Mouse (Mus musculus) lung, embryonic 14.5 days (tissue): Measurements from ENCODE around the gene Slc6a17. TPM values are rescaled to one million over a fixed set of nuclear protein-coding genes. Genes with fewer than 3 reads are reported as not detected.

Experiments used
- ATAC-seq: fragments of 200-750 bp; cut with Nextera tagmentation; 2 replicates; pipeline ENCODE4 v1.8.0; 2017; ENCODE audit warnings: mild to moderate bottlenecking, moderate TSS enrichment, moderate library complexity; ENCODE audit not compliant: insufficient read depth
- DNase-seq: peaks from one replicate; pipeline ENCODE4 v3.0.0-alpha.2; 2015
- H3K27ac ChIP-seq: fragments of 300-500 bp; sonication (generic); 2 replicates; pipeline ENCODE4 v1.5.1; 2014; ENCODE audit warnings: low read depth, mild to moderate bottlenecking, moderate library complexity
- H3K27me3 ChIP-seq: fragments of 300-500 bp; sonication (generic); 2 replicates; pipeline ENCODE4 v1.6.1; 2014; ENCODE audit warnings: low read length, control low read depth; ENCODE audit not compliant: insufficient read depth
- H3K36me3 ChIP-seq: fragments of 300-500 bp; sonication (generic); 2 replicates; pipeline ENCODE4 v1.6.1; 2014; ENCODE audit warnings: control low read depth; ENCODE audit not compliant: insufficient read depth
- H3K4me1 ChIP-seq: fragments of 300-500 bp; sonication (generic); 2 replicates; pipeline ENCODE4 v1.6.1; 2014; ENCODE audit warnings: antibody characterized with exemption, control low read depth; ENCODE audit not compliant: insufficient read depth
- H3K4me2 ChIP-seq: fragments of 300-500 bp; sonication (generic); 2 replicates; pipeline ENCODE4 v1.6.1; 2014; ENCODE audit warnings: mild to moderate bottlenecking
- H3K4me3 ChIP-seq: fragments of 300-500 bp; sonication (generic); 2 replicates; pipeline ENCODE4 v1.5.1; 2014; ENCODE audit warnings: low read depth, low read length
- H3K9ac ChIP-seq: fragments of 300-500 bp; sonication (generic); 2 replicates; pipeline ENCODE4 v1.6.1; 2014
- H3K9me3 ChIP-seq: fragments of 300-500 bp; sonication (generic); 2 replicates; pipeline ENCODE4 v1.6.1; 2016; ENCODE audit warnings: low read depth, low read length, control low read depth
- CTCF ChIP-seq: IDR thresholded peaks from 2 replicates; pipeline ENCODE4 v1.5.1; 2016; ENCODE audit warnings: antibody characterized with exemption, low read depth
- WGBS: fragments of 180-500 bp; shearing (Covaris S2); extraction: QIAGEN DNeasy Blood & Tissue Kit; methylation state at CpG from one replicate; pipeline ENCODE4 v1.1.7; 2014; 5-methylcytosine and 5-hydroxymethylcytosine counted together
- polyA plus RNA-seq: library from polyadenylated mRNA; unstranded; fragments of >200 nt; fragmentation: Nextera tagmentation; extraction: Ambion mirVana; gene quantifications from 2 replicates; pipeline ENCODE4 v1.2.1, GENCODE M21; 2014

The Slc6a17 gene
- polyA plus RNA-seq, 1 experiment from 2014 or later = 4.2 TPM

GRCm38 (mm10) chr3:107469059-107469458 is 48.8 kb downstream of the Slc6a17 start:
- H3K4me2 ChIP-seq = no peak overlapping the region
- no peak overlapping the region for H3K4me3 ChIP-seq
- H3K27me3 ChIP-seq = peaks cover 11% of the 10 kb centered on the region
- DNase-seq (no peak), ATAC-seq (no peak)
- no peaks in the 10 kb centered on the region for H3K9me3 ChIP-seq
- 72% methylated on average over 4 of the region's 4 CpGs for WGBS
- no peak overlapping the region for H3K27ac ChIP-seq
- no peak for TF ChIP-seq CTCF
- no peak overlapping the region for H3K9ac ChIP-seq
- no peaks in the 10 kb centered on the region for H3K4me1 ChIP-seq
- no peaks in the 10 kb centered on the region for H3K36me3 ChIP-seq

GRCm38 (mm10) chr3:107468106-107468505 is 49.7 kb downstream of the Slc6a17 start:
- no peak for TF ChIP-seq CTCF
- Histone ChIP-seq H3K27me3 (peaks cover 19% of the 10 kb centered on the region), H3K4me3 (no peak overlapping the region), H3K4me2 (no peak overlapping the region), H3K4me1 (no peaks in the 10 kb centered on the region), H3K9ac (no peak overlapping the region), H3K36me3 (no peaks in the 10 kb centered on the region), H3K9me3 (no peaks in the 10 kb centered on the region), H3K27ac (no peak overlapping the region)
- 86% methylated on average over 11 of the region's 11 CpGs for WGBS
- DNase-seq (no peak), ATAC-seq (no peak)

GRCm38 (mm10) chr3:107466577-107466976 is 51.2 kb downstream of the Slc6a17 start:
- 7% methylated on average over 6 of the region's 6 CpGs for WGBS
- Histone ChIP-seq H3K4me2 (no peak overlapping the region), H3K27ac (no peak overlapping the region), H3K36me3 (no peaks in the 10 kb centered on the region), H3K27me3 (peaks cover 32% of the 10 kb centered on the region), H3K4me1 (no peaks in the 10 kb centered on the region), H3K9me3 (no peaks in the 10 kb centered on the region), H3K4me3 (no peak overlapping the region), H3K9ac (no peak overlapping the region)
- peak; percentile 94 for TF ChIP-seq CTCF
- ATAC-seq (peak; percentile 60), DNase-seq (peak; percentile 89)

GRCm38 (mm10) chr3:107462160-107462559 is 55.7 kb downstream of the Slc6a17 start:
- peak; percentile 40; the same call in 1 of the 2 replicates for ATAC-seq
- no peak overlapping the region for H3K27ac ChIP-seq
- no peaks in the 10 kb centered on the region for H3K36me3 ChIP-seq
- H3K27me3 ChIP-seq = peaks cover 76% of the 10 kb centered on the region
- WGBS = 14% methylated on average over 5 of the region's 5 CpGs
- H3K4me1 ChIP-seq = no peaks in the 10 kb centered on the region
- DNase-seq = peak; percentile 89
- H3K4me2 ChIP-seq = no peak overlapping the region
- TF ChIP-seq CTCF = peak; percentile 97
- H3K9me3 ChIP-seq = no peaks in the 10 kb centered on the region
- no peak overlapping the region for H3K4me3 ChIP-seq
- H3K9ac ChIP-seq = no peak overlapping the region

- DNase-seq = peak; percentile 23
- no peak for TF ChIP-seq CTCF
- Histone ChIP-seq H3K9me3 (no peaks in the 10 kb centered on the region), H3K27ac (no peak overlapping the region), H3K27me3 (peaks cover 96% of the 10 kb centered on the region), H3K9ac (no peak overlapping the region), H3K4me3 (peak overlapping the region; percentile 46), H3K36me3 (no peaks in the 10 kb centered on the region), H3K4me1 (no peaks in the 10 kb centered on the region), H3K4me2 (peak overlapping the region; percentile 83)
- peak; percentile 45 for ATAC-seq
- WGBS = under 1% methylated on average over 54 of the region's 69 CpGs
These were observed 57.9 kb downstream of the Slc6a17 start for GRCm38 (mm10) chr3:107459773-107460431.

GRCm38 (mm10) chr3:107459196-107459772 is 58.5 kb downstream of the Slc6a17 start, which contains the start of gene Kcnc4:
TSS of gene Kcnc4 (minus strand) at chr3:107459552.
- H3K27me3 ChIP-seq = peaks cover 95% of the 10 kb centered on the region
- no peaks in the 10 kb centered on the region for H3K36me3 ChIP-seq
- peak; percentile 47 for ATAC-seq
- H3K9me3 ChIP-seq = no peaks in the 10 kb centered on the region
- H3K4me1 ChIP-seq = no peaks in the 10 kb centered on the region
- peak within 1 kb of the TSS; percentile 46 for H3K4me3 ChIP-seq
- no peak within 1 kb of the TSS; the same call in 1 of the 2 replicates for H3K9ac ChIP-seq
- H3K4me2 ChIP-seq = peak within 1 kb of the TSS; percentile 83
- H3K27ac ChIP-seq = no peak within 1 kb of the TSS
- TF ChIP-seq CTCF = no peak
- DNase-seq = peak; percentile 36
- WGBS = 0% methylated on average over 58 of the region's 68 CpGs

GRCm38 (mm10) chr3:107458528-107459195 is 59.2 kb downstream of the Slc6a17 start:
- Histone ChIP-seq H3K27me3 (peaks cover 96% of the 10 kb centered on the region), H3K36me3 (no peaks in the 10 kb centered on the region), H3K9me3 (no peaks in the 10 kb centered on the region), H3K9ac (no peak overlapping the region; the same call in 1 of the 2 replicates), H3K4me1 (no peaks in the 10 kb centered on the region), H3K4me3 (peak overlapping the region; percentile 46), H3K27ac (no peak overlapping the region), H3K4me2 (peak overlapping the region; percentile 83)
- no peak for TF ChIP-seq CTCF
- no peak; the same call in 1 of the 2 replicates for ATAC-seq
- under 1% methylated on average over 51 of the region's 51 CpGs for WGBS
- DNase-seq = peak; percentile 21
